Mouse (Mus musculus) macrophage (primary cell): Measurements from ENCODE around the gene Ahcyl2. TPM values are rescaled to one million over a fixed set of nuclear protein-coding genes. Genes with fewer than 3 reads are reported as not detected.

Source experiments
- H3K27ac ChIP-seq: fragments of 350-480 bp; formaldehyde crosslinking; 2 replicates; pipeline ENCODE4 v1.9.0; 2021
- H3K36me3 ChIP-seq: fragments of 350-480 bp; formaldehyde crosslinking; 2 replicates; pipeline ENCODE4 v1.9.0; 2021; ENCODE audit errors: inconsistent target
- H3K4me3 ChIP-seq: fragments of 350-480 bp; formaldehyde crosslinking; 2 replicates; pipeline ENCODE4 v1.9.0; 2021; ENCODE audit errors: inconsistent target
- H3K79me2 ChIP-seq: fragments of 350-480 bp; formaldehyde crosslinking; 2 replicates; pipeline ENCODE4 v1.9.0; 2021; ENCODE audit errors: inconsistent target
- WGBS: methylation state at CpG from one replicate; pipeline ENCODE4 v1.1.7; 2026; ENCODE audit warnings: inconsistent platforms; ENCODE audit not compliant: missing documents; 5-methylcytosine and 5-hydroxymethylcytosine counted together
- polyA plus RNA-seq: library from polyadenylated mRNA; stranded (reverse); fragments of 250-400 nt; gene quantifications from 3 replicates; pipeline ENCODE4 v1.2.4, GENCODE M21; 2018; ENCODE audit warnings: inconsistent platforms

Gene Ahcyl2
- polyA plus RNA-seq, 1 experiment from 2014 or later: 32.9 TPM

- no peaks in the 10 kb centered on the region for H3K79me2 ChIP-seq
- no peak overlapping the region for H3K27ac ChIP-seq
- H3K36me3 ChIP-seq: peaks cover 15% of the 10 kb centered on the region
- 94% methylated on average over 7 of the region's 9 CpGs for WGBS
- no peak overlapping the region for H3K4me3 ChIP-seq
Measured at GRCm38 (mm10) chr6:29866935-29867724, 99.3 kb downstream of the Ahcyl2 start.

GRCm38 (mm10) chr6:29868341-29868895 is 100.6 kb downstream of the Ahcyl2 start:
- Histone ChIP-seq H3K79me2 (no peaks in the 10 kb centered on the region), H3K27ac (no peak overlapping the region), H3K36me3 (peaks cover 15% of the 10 kb centered on the region), H3K4me3 (no peak overlapping the region)
- 92% methylated on average over 2 of the region's 2 CpGs for WGBS

DNA sequence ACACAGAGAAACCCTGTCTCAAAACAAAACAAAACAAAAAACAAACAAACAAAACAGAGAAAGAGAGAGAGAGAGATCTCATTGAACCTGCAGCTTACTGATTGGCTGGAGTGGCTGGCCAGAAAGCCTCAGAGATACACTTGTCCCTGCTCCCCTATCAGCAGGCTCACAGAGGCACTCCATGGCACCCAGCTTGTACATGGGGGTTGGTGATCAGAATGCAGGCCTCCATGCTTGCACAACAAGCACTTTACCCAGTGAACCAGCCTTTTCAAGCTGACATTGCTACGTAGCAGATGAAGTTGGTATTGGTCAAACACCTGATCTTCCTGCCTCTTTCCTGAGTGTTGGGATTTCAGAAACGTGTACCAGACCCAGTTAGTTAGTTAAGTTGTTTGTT is 105.8 kb downstream of the Ahcyl2 start:
- H3K36me3 ChIP-seq: peaks cover 18% of the 10 kb centered on the region
- no peak overlapping the region for H3K4me3 ChIP-seq
- no peak overlapping the region for H3K27ac ChIP-seq
- H3K79me2 ChIP-seq: no peaks in the 10 kb centered on the region
- 93% methylated on average over 2 of the region's 2 CpGs for WGBS

GRCm38 (mm10) chr6:29875576-29875975 is 107.8 kb downstream of the Ahcyl2 start:
- Histone ChIP-seq H3K27ac (no peak overlapping the region), H3K79me2 (no peaks in the 10 kb centered on the region), H3K4me3 (no peak overlapping the region), H3K36me3 (peaks cover 18% of the 10 kb centered on the region)
- 91% methylated on average over 5 of the region's 5 CpGs for WGBS

GRCm38 (mm10) chr6:29876782-29877181 is 109.0 kb downstream of the Ahcyl2 start:
- 98% methylated on average over 4 of the region's 4 CpGs for WGBS

GRCm38 (mm10) chr6:29879579-29879978 is 111.8 kb downstream of the Ahcyl2 start:
- Histone ChIP-seq H3K36me3 (peaks cover 20% of the 10 kb centered on the region; the same call in 1 of the 2 replicates), H3K27ac (no peak overlapping the region), H3K79me2 (no peaks in the 10 kb centered on the region), H3K4me3 (no peak overlapping the region)

More at GRCm38 (mm10) chr6:29876782-29877181, 109.0 kb downstream of the Ahcyl2 start:
- Histone ChIP-seq H3K27ac (no peak overlapping the region), H3K36me3 (peaks cover 12% of the 10 kb centered on the region), H3K4me3 (no peak overlapping the region), H3K79me2 (no peaks in the 10 kb centered on the region)

DNA sequence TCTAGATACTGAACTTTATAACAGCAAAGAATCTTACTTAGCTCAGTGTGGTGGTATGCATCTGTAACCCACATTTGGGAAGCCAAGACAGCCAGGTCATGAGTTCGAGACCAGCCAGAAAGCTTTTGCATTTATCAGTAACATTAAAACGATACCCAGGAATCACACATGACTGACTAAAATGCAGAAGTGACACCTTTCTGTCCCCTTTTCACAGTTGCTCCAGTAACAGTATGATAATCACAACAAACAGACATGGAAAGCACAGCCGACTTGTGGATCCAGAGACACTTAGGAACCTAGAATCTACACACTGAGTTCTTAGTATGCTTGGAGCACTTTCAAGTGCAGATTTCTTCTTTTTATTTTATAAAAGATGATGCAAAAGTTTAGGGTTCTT is 113.0 kb downstream of the Ahcyl2 start:
- no peak overlapping the region for H3K4me3 ChIP-seq
- H3K79me2 ChIP-seq: no peaks in the 10 kb centered on the region
- no peak overlapping the region for H3K27ac ChIP-seq
- peaks cover 20% of the 10 kb centered on the region; the same call in 1 of the 2 replicates for H3K36me3 ChIP-seq
- WGBS: 91% methylated on average over 3 of the region's 3 CpGs

DNA sequence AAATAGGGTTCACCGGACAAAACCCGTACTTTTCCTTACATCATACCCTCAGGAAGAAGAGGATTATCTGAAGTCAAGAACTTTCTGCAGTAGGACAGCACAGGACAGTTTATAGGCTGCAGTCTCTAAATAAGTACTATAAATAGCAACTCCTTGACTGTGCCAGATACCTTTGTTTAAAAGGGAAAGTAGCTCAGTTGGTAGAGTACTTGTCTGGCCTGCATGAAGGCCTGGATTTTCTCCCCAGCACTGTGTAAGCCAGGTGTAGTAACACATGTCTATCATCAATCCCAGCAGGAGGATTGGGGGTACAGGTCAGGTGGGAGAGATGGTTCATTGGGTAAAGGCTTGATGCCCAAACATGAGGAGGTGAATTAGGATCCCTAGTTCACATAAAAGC is 114.1 kb downstream of the Ahcyl2 start:
- Histone ChIP-seq H3K79me2 (no peaks in the 10 kb centered on the region), H3K36me3 (peaks cover 20% of the 10 kb centered on the region), H3K4me3 (no peak overlapping the region), H3K27ac (no peak overlapping the region)
- WGBS: 96% methylated on average over 2 of the region's 2 CpGs

GRCm38 (mm10) chr6:29882870-29883269 is 115.1 kb downstream of the Ahcyl2 start:
- no peak overlapping the region for H3K27ac ChIP-seq
- no peaks in the 10 kb centered on the region for H3K79me2 ChIP-seq
- peaks cover 20% of the 10 kb centered on the region for H3K36me3 ChIP-seq
- H3K4me3 ChIP-seq: no peak overlapping the region
- 99% methylated on average over 6 of the region's 6 CpGs for WGBS

- Histone ChIP-seq H3K4me3 (no peak overlapping the region), H3K36me3 (peaks cover 8% of the 10 kb centered on the region; the same call in 1 of the 2 replicates), H3K27ac (no peak overlapping the region), H3K79me2 (no peaks in the 10 kb centered on the region)
- 89% methylated on average over 11 of the region's 11 CpGs for WGBS
Measured at GRCm38 (mm10) chr6:29891151-29891550, 123.3 kb downstream of the Ahcyl2 start.

DNA sequence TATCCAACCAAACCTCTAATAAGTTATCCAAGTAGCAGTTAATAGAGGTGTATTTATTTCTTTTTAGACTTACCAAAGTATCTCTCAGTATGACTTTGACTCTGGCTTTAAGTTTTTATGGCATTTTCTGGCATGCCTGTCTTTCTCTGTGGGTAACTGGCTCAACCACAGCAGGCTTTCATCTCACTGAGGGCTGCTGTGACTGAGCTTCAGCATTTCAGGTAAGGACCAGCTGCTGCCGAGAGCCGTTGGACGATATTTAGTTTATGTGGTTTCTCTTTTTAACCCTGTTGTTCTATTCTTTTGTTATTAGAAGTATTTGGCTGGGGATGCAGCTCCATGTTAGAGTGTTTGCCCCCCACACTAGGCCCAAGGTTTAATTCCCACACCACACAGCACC is 129.2 kb downstream of the Ahcyl2 start:
- Histone ChIP-seq H3K79me2 (no peaks in the 10 kb centered on the region), H3K4me3 (no peak overlapping the region), H3K36me3 (peaks cover 20% of the 10 kb centered on the region; the same call in 1 of the 2 replicates), H3K27ac (no peak overlapping the region)
- 42% methylated on average over 3 of the region's 3 CpGs for WGBS

GRCm38 (mm10) chr6:29901450-29901849 is 133.6 kb downstream of the Ahcyl2 start:
- H3K27ac ChIP-seq: no peak overlapping the region
- no peak overlapping the region for H3K4me3 ChIP-seq
- H3K36me3 ChIP-seq: peaks cover 27% of the 10 kb centered on the region
- 86% methylated on average over 1 of the region's 1 CpGs for WGBS
- H3K79me2 ChIP-seq: no peaks in the 10 kb centered on the region

- Histone ChIP-seq H3K79me2 (no peaks in the 10 kb centered on the region), H3K36me3 (peaks cover 25% of the 10 kb centered on the region), H3K4me3 (no peak overlapping the region), H3K27ac (no peak overlapping the region)
- 29% methylated on average over 2 of the region's 2 CpGs for WGBS
Measured at GRCm38 (mm10) chr6:29902256-29902655, 134.4 kb downstream of the Ahcyl2 start.

DNA sequence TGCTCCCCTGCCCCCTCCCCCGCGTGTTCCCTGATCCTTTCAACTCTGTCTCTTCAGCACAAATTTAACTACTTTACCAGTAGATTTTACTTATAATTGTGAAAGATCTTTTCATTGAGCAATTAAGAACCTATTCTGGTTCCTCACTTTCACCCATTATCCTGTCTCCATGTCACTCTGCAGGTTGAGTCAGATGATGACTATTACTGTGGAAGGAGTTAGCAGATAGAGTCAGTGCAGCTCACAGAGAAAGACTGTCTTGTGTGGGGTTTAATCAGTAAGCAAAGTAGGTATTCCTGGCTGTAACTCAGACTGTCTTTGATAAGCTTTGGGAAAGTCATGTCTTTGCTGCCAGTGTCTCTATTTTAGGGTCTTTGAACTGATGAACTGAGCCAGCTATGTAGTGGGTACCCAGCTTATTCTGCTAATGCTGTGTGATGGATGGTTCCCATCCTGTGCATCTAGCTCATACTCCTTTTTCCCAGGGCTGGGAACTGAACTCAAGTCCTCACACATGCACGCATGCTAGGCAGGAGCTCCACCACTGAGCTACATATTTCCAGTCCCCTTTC is 135.6 kb downstream of the Ahcyl2 start:
- no peaks in the 10 kb centered on the region for H3K79me2 ChIP-seq
- 97% methylated on average over 3 of the region's 3 CpGs for WGBS
- no peak overlapping the region for H3K4me3 ChIP-seq
- no peak overlapping the region for H3K27ac ChIP-seq
- H3K36me3 ChIP-seq: peaks cover 24% of the 10 kb centered on the region

GRCm38 (mm10) chr6:29904281-29904680 is 136.5 kb downstream of the Ahcyl2 start:
- WGBS: 100% methylated on average over 3 of the region's 3 CpGs
- Histone ChIP-seq H3K36me3 (peaks cover 33% of the 10 kb centered on the region), H3K27ac (no peak overlapping the region), H3K79me2 (no peaks in the 10 kb centered on the region), H3K4me3 (no peak overlapping the region)
